Mouse (Mus musculus): ENCODE results near the gene Bcl11a. TPM values are rescaled to one million over a fixed set of nuclear protein-coding genes. Genes with fewer than 3 reads are reported as not detected.

The Bcl11a gene
- under 1 TPM in 1 of 2 experiments, not detected in 1; 0.05 TPM for total RNA-seq (2021)
- long read RNA-seq, experiment 1, result 0 reads
- long read RNA-seq, experiment 2, result 0 reads

GRCm38 (mm10) chr11:24077795-24078705 lies at the start of gene Bcl11a:
TSS of gene Bcl11a (plus strand) at chr11:24078056.
- DNase-seq, result no peak

GRCm38 (mm10) chr11:24044025-24044424 lies 33.8 kb upstream of the Bcl11a start:
- no peak for DNase-seq

- DNase-seq, result peak; percentile 15
These were observed 28.4 kb upstream of the Bcl11a start for GRCm38 (mm10) chr11:24049226-24050031.

- no peak for DNase-seq
These were observed 27.7 kb upstream of the Bcl11a start for GRCm38 (mm10) chr11:24050032-24050757.

DNA sequence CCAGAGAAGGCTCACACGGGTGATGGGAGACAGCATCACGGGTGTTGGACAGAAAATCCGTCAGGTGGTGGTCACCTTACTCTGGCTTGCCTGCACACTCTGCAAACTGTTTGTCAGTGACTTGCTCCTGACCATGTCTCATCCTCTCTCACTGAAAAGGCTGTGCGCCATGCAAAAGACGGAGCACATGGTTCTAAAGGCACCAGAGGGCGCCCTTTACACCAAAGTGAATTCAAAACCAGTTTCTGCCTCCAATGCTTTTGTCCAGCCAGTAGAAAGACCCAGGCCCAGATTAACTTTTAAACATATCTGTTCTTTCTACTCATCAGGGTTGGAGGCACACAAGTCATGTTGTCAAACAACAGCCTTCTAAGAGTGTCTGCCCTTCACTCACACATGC lies 25.0 kb upstream of the Bcl11a start:
- no peak for DNase-seq

DNA sequence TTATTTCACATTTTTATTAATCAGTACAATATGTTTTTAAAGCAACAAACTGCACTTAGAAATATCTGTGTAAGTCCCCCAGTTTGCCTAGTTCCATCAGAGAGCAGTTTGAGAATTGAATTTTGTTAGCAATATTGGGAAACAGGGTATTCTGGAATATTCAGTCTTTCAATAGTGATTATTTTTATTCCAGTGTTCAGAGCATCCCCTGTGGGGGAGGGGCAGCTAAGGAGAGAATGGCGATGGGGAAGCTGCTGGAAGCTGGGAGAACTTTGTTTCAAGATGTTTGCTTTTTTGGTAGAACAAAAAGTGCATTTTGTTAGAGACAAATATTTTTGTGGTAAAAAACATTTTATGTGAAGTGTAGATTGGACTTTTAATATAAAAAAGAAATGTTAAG lies 18.7 kb upstream of the Bcl11a start:
- DNase-seq, result no peak

DNA sequence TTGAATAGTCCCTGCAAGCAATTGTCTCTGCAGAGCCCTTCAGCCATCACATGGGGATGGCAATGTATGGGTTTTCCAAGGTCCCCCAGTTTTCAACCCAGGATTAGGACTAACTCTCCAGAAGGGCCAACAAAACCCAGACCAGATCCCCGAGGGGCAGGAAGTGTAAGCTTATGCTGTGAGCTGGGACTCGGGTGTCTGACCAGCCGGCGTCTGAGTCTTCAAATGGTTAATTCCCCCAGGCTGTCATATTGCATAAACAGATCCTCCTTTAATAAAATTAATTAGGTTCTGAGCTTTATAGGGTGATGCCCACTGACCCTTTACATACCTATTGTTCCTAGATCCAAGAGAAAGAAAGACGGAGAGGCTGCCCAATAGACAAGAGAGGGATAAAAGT lies 17.4 kb upstream of the Bcl11a start:
- DNase-seq, result no peak

- no peak for DNase-seq
These were observed 16.0 kb upstream of the Bcl11a start for GRCm38 (mm10) chr11:24061819-24062218.

- DNase-seq, result no peak
These were observed 15.3 kb upstream of the Bcl11a start for GRCm38 (mm10) chr11:24062495-24063096.

DNA sequence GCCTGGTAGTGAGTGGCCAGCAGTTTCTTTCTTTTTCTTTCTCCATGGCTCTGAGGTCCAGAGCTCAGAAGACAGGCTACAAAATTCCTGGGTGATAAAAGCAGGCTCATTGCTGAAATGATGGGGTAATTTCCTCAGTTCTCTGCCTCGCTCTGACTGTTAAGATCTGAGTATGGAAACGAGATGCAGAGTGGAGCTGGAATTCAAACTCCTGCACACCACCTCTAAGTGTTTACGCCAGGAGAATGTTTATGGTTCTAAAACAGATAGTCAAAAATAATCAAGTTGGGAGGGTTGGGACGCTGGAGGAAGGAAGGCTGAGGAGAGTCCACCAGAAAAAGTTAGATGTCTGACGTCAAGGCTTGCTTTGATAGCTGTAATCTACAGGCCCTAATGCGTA lies 13.6 kb upstream of the Bcl11a start:
- DNase-seq, result no peak

DNA sequence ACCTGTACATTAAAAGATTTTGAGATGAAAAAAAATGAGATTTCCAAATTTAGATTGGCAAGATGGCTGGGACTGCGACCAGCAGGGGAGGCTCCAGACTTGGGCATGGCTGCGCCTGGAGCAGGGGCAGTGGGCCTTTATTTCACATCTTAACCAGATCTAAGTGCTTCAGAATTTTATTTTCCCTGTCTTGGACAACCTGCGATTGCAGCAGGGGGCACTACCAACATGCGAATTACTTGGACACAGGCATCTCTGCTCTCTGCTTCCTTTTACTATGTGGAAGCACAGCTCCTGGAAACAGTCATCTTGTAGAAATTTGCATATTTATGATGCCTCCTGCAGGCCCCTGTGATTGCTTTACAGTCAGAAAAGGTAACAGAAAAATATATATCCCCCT lies 12.5 kb upstream of the Bcl11a start:
- no peak for DNase-seq

DNA sequence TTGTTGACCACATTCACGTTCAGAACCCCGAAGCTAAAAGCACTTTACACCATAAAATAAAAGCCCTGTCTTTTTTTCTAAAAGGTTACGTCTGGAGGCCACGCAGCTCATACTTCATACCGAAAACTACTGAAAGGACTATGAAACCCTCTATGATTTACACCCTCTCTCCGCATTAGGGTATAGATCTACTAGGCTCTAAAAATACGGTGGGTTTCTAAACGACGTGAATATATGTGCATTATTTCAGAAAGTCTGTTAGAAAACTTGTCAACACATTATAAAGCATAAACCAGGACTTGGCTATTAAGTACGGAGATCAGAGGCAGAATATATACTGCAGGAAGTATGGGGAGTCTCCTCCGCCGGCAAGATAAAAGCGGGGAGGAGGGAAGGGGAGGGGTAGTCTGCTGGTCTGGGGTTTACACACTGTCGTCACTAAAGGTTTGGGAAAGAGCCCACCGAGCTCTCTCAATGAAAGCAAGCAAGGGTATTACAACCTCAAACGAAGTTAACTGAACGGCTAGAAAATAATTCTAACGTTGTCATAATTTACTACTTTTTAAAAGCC lies 3.8 kb upstream of the Bcl11a start:
- DNase-seq, result no peak

- DNase-seq, result no peak
These were observed 3.2 kb upstream of the Bcl11a start, which contains the start of gene A830031A19Rik for GRCm38 (mm10) chr11:24074634-24075104. TSS of gene A830031A19Rik (minus strand) at chr11:24075054.

- DNase-seq, result no peak
These were observed 2.2 kb upstream of the Bcl11a start for GRCm38 (mm10) chr11:24075486-24076126.

- peak; percentile 8 for DNase-seq
These were observed 1.7 kb upstream of the Bcl11a start for GRCm38 (mm10) chr11:24076127-24076650.

DNA sequence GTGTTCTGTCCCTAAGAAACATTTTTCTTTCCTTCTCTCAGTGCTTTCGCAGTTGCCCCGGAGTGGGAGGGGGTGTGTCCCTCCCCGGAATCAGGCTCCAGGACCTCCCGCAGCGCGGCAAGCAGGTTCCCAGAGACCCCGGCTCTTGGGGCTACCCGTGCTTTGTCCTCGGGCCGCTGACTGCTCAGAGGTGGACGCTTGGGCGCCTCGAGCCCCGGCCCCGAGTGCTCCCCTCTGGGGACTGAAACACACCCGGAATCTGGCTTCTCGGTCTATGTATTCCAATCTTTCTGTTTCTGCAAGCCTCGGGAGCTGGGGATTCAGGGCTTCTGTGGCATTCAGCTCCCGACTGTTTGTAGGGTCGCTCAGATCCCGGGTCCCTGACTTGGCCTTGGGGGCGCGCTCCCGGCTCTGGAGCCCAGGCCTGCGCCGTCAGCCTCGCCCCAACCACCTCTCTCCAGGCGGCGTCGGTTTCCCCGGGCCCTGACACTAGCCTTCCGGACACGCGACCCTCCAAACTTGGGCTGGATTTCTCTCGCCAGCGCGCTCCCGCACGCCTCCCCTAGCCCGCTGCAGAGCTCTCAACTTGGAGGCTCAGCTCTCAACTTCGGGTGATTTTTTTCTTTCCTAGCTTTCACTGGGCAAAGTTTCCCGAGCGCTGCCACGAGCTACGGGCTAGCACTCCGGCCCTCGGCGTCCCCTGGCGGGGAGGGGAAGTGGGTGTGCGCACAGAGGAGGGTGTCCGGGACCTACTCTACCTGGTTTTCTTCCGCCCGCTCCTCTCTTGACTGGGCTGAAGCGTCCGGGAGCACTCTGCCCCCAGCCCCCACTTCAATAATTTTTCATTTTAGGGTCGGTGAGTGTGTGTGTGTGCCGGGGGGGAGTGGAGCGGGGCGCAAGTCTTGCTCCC lies 780 bp upstream of the Bcl11a start:
- DNase-seq, result no peak

- peak; percentile 9 for DNase-seq
These were observed 955 bp downstream of the Bcl11a start for GRCm38 (mm10) chr11:24078706-24079316.

DNA sequence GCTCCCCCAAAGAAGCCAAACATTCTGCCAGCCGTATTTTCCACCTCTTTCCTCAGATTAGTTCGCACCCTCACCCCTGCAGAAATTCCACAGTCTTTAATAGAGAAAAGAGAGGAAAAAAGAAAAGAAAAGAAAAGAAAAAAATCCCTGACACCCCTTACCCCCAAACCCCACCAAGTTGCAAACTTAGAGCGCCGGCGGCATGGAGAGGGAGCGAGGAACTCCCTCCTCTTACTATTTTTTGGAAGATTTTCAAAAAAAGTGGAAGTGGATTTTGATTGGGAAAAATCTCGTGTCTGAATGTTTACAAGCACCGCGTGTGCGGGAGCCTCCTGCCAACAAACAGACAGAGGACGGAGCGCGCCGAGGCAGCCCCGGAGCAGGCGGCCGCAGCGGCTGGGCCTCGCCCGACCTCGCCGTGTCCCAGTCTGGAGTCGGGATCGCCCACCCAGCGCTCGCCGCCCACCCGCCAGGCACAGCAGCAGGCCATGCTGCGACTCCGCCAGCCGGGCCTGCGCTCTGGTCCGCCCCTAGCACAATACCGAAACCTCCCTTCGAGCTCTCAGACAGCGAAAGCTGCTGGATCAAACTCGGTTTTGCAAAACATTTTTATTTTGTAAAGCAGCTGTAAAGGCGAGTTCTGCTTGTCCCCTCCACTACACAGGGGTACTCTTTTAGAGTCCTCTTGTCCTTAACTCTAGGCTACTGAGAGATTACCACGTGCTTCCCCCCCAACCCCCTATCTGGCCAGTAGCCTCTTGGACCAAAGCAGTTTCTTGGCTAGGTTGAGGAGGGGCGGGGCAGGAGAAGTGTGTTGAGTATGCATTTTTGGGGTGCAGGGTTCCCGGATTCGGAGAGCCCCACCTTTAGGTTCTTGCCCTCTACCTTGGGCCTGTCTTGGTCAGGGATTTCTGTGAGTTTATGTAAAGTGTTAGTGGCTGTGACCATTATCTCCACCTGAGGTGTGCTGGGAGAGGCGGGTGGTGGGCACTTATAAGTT lies 1.8 kb downstream of the Bcl11a start:
- DNase-seq, result peak; percentile 19
